Mouse (Mus musculus) stomach, embryonic 14.5 days (tissue): ENCODE measurements around the gene Gtf3c4. TPM values are rescaled to one million over a fixed set of nuclear protein-coding genes. Genes with fewer than 3 reads are reported as not detected.

Experiments used
- ATAC-seq: fragments of 200-750 bp; cut with Nextera tagmentation; 2 replicates; pipeline ENCODE4 v1.8.0; 2017; ENCODE audit warnings: low read depth, moderate TSS enrichment; ENCODE audit not compliant: insufficient number of reproducible peaks, insufficient read depth, low FRiP score
- H3K27ac ChIP-seq: fragments of 300-500 bp; sonication (generic); 2 replicates; pipeline ENCODE4 v1.5.1; 2014; ENCODE audit warnings: mild to moderate bottlenecking, low read length, moderate library complexity, mixed read lengths
- H3K27me3 ChIP-seq: fragments of 300-500 bp; sonication (generic); 2 replicates; pipeline ENCODE4 v1.6.1; 2014; ENCODE audit warnings: low read length, control low read depth, mixed read lengths; ENCODE audit not compliant: control insufficient read depth, insufficient read depth
- H3K36me3 ChIP-seq: fragments of 300-500 bp; sonication (generic); 2 replicates; pipeline ENCODE4 v1.6.1; 2014; ENCODE audit warnings: mild to moderate bottlenecking, control low read depth, low read length, moderate library complexity, mixed read lengths; ENCODE audit not compliant: control insufficient read depth, insufficient read depth
- H3K4me1 ChIP-seq: fragments of 300-500 bp; sonication (generic); 2 replicates; pipeline ENCODE4 v1.6.1; 2014; ENCODE audit warnings: low read length, control low read depth, mixed read lengths; ENCODE audit not compliant: control insufficient read depth, insufficient read depth
- H3K4me2 ChIP-seq: fragments of 300-500 bp; sonication (generic); replicated peaks from 2 replicates; pipeline ENCODE4 v1.6.1; 2014; ENCODE audit warnings: low read depth, low read length, control low read depth
- H3K4me3 ChIP-seq: fragments of 300-500 bp; sonication (generic); 2 replicates; pipeline ENCODE4 v1.5.1; 2014; ENCODE audit warnings: low read depth, low read length, control low read depth
- H3K9ac ChIP-seq: fragments of 300-500 bp; sonication (generic); replicated peaks from 2 replicates; pipeline ENCODE4 v1.6.1; 2014; ENCODE audit warnings: low read depth, mild to moderate bottlenecking, control low read depth, low read length, moderate library complexity, mixed read lengths
- H3K9me3 ChIP-seq: fragments of 300-500 bp; sonication (generic); 2 replicates; pipeline ENCODE4 v1.6.1; 2016; ENCODE audit warnings: low read depth, low read length, control low read depth; ENCODE audit not compliant: control insufficient read depth
- WGBS: fragments of 180-500 bp; shearing (Covaris S2); extraction: QIAGEN DNeasy Blood & Tissue Kit; methylation state at CpG from one replicate; pipeline ENCODE4 v1.1.7; 2014; 5-methylcytosine and 5-hydroxymethylcytosine counted together
- polyA plus RNA-seq: library from polyadenylated mRNA; unstranded; fragments of >200 nt; fragmentation: Nextera tagmentation; extraction: Ambion mirVana; gene quantifications from 2 replicates; pipeline ENCODE4 v1.2.1, GENCODE M21; 2014

The Gtf3c4 gene
- polyA plus RNA-seq, 1 experiment from 2014 or later = 23.3 TPM

DNA sequence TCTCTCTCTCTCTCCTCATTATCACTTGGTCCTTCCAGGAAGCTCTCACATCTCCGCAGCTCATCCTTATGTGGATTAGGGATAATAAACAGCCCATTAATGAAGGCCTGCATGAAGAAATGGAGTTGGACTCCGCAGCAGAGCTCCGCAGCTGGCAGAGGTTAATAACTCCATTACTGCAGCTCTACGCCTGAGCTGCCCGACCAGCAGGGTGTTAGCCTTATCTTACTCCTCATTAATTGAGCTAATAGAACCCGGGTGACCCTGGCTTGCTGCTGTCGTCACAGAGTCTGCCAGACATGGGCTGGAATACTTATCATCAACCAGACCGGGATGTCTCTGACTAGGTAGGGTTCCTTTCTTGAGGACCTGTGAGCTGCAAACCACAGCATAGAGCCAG, 66.1 kb downstream of the Gtf3c4 start:
- Histone ChIP-seq H3K4me3 (no peak overlapping the region), H3K27me3 (no peaks in the 10 kb centered on the region), H3K9ac (no peak overlapping the region), H3K4me1 (no peaks in the 10 kb centered on the region), H3K4me2 (no peak overlapping the region), H3K27ac (no peak overlapping the region), H3K9me3 (no peaks in the 10 kb centered on the region), H3K36me3 (no peaks in the 10 kb centered on the region)
- ATAC-seq = no peak
- 51% methylated on average over 8 of the region's 8 CpGs for WGBS

Other genes starting within 250 kb of the Gtf3c4 start
- gene Gfi1b, start 218.4 kb downstream of the Gtf3c4 start, polyA plus RNA-seq = 0.55 and 0.56 TPM in 2 replicates
- gene Tsc1, start 199.1 kb downstream of the Gtf3c4 start, polyA plus RNA-seq = 20.5 and 22.7 TPM in 2 replicates
- 1.6 and 2.1 TPM in 2 replicates for gene Spaca9, start 140.6 kb downstream of the Gtf3c4 start, polyA plus RNA-seq
- gene Ak8, start 140.2 kb downstream of the Gtf3c4 start, polyA plus RNA-seq = 0.42 and 0.59 TPM in 2 replicates
- gene Ddx31, start within 50 bp of the Gtf3c4 start, polyA plus RNA-seq = 13.5 and 14.8 TPM in 2 replicates
- gene Barhl1, start 76.3 kb upstream of the Gtf3c4 start, polyA plus RNA-seq = 0.12 TPM in 1 of 2 replicates, not detected in the other
- gene Cfap77, start 214.7 kb upstream of the Gtf3c4 start, polyA plus RNA-seq = 0.55 and 0.59 TPM in 2 replicates
- 9.9 and 10.4 TPM in 2 replicates for gene Ttf1, start 219.9 kb upstream of the Gtf3c4 start, polyA plus RNA-seq